Mouse (Mus musculus): ENCODE results near the gene Mllt10. TPM values are rescaled to one million over a fixed set of nuclear protein-coding genes. Genes with fewer than 3 reads are reported as not detected.
A peak's percentile ranks its signal among the peaks of the same experiment; 100 is the strongest.

The Mllt10 gene
- polyA plus RNA-seq, 1 experiment, result 10.0 TPM

DNA sequence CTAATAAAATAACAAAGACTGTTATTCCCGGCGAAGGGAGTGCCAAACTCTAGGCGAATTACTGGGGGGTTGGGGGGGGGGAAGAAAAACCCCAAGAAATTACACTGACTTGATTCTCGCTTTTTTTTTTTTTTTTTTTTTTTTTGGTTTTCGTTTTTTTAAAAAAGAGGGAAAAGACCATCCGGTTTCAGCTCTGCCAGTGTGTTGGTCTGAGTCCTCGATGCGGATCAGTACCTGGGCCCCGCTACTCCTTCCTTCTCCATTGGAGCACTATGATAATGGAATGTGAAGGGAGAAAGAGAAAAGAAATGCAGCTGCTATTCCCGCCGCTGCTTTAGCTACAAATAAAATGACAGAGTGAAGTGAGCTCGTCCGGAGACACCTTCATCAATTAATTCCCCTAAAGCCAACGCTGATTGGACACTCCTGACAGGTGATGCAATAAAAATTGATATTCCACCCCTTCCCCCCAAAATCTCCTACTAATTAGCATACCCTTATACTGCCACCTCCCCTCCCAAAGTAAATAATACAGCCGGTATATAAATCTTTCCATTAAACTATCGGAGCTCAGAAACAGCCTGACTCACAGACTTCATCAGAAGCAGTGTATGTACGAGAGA lies 6.5 kb upstream of the Mllt10 start, which contains the start of gene Skida1:
TSS of gene Skida1 (minus strand) at position 599 of the 623 bp plus-strand sequence.
- peak within 1 kb of the TSS; percentile 73 for H3ac ChIP-seq (ENCODE audit: control insufficient read depth, insufficient read length, low read depth)
- H3K27me3 ChIP-seq (ENCODE audit: control insufficient read depth, insufficient read depth, insufficient read length), result no peaks in the 10 kb centered on the region
- H3K79me2 ChIP-seq (ENCODE audit: control insufficient read depth, insufficient read depth), result peaks cover 15% of the 10 kb centered on the region
- H3K79me3 ChIP-seq (ENCODE audit: low read depth), result no peaks in the 10 kb centered on the region
- no peaks in the 10 kb centered on the region for H3K36me3 ChIP-seq (ENCODE audit: control insufficient read depth, insufficient read depth)
- H3K4me3 ChIP-seq (ENCODE audit: insufficient read depth, poor library complexity, severe bottlenecking), result peak within 1 kb of the TSS; percentile 50
- no peak for TF ChIP-seq MAX (IDR thresholded peaks at IDR 0.05)
- no peak for TF ChIP-seq USF1 (IDR thresholded peaks at IDR 0.05; ENCODE audit: low read depth)
- TF ChIP-seq MYOD1 (IDR thresholded peaks at IDR 0.05; ENCODE audit: control insufficient read depth, insufficient read length, low read depth), result no peak
- TF ChIP-seq CEBPB (IDR thresholded peaks at IDR 0.05; ENCODE audit: low read depth), result no peak
- no peak for TF ChIP-seq FOSL1 (IDR thresholded peaks at IDR 0.05; ENCODE audit: insufficient read depth, low read length, poor library complexity, severe bottlenecking)

DNA sequence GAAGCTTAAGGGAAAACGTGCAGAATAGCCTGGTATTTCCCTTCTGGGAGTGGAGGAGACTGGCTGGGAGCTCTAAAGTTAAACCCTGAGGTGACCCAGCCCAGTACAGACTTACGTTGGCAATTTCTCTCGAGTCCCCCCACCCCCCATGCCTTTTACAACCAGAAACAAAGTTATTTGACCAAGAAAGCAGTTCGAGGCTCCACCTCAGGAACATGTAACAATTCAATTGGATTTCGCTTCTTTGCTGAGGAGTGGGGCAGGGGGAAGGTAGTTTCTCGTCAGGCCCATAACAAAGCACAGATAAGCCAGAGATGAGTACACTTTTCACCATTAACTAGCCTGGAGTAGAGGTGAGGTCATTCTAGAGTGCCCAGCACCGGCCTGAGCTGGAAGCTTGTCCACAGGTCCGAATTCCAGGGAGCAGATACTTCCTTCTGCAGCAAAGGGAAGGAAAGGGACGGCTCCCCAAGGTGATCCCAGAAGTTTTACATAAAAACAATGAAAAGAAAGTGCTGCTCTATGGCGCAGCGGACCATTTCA lies 5.7 kb upstream of the Mllt10 start:
- no peaks in the 10 kb centered on the region for H3K79me3 ChIP-seq (ENCODE audit: low read depth)
- H3K27me3 ChIP-seq (ENCODE audit: control insufficient read depth, insufficient read depth, insufficient read length), result no peaks in the 10 kb centered on the region
- peaks cover 15% of the 10 kb centered on the region for H3K79me2 ChIP-seq (ENCODE audit: control insufficient read depth, insufficient read depth)
- no peak overlapping the region for H3K4me3 ChIP-seq (ENCODE audit: insufficient read depth, poor library complexity, severe bottlenecking)
- H3ac ChIP-seq (ENCODE audit: control insufficient read depth, insufficient read length, low read depth), result no peak overlapping the region
- TF ChIP-seq FOSL1 (IDR thresholded peaks at IDR 0.05; ENCODE audit: insufficient read depth, low read length, poor library complexity, severe bottlenecking) (no peak), MYOG (IDR thresholded peaks at IDR 0.05; ENCODE audit: control insufficient read depth, extremely low read depth, insufficient read length) (no peak), USF1 (IDR thresholded peaks at IDR 0.05; ENCODE audit: low read depth) (no peak), CEBPB (IDR thresholded peaks at IDR 0.05; ENCODE audit: low read depth) (no peak), MAX (IDR thresholded peaks at IDR 0.05) (no peak), CTCF (IDR thresholded peaks at IDR 0.05; ENCODE audit: control insufficient read depth, insufficient read depth, insufficient read length) (no peak), MYOD1 (IDR thresholded peaks at IDR 0.05; ENCODE audit: control insufficient read depth, insufficient read length, low read depth) (no peak)
- no peaks in the 10 kb centered on the region for H3K36me3 ChIP-seq (ENCODE audit: control insufficient read depth, insufficient read depth)

DNA sequence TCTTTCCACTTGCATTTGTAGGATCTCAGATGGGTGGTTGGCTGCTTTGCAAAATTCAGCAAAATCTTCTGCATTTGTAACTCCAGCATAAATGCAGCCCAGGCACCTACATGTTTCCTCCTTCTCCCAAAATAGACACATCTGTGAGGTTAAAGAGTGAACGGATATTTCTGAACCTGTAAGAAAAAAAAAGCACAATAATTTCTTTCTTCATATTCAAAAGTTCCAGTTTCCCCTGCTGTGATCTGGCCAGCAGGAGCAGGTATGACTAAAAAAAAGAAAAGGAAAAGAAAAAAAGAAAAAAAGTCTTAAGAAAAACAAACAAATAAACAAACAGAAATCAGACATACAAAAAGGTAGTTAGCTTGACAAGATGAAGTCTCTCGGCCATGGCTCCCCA lies 5.0 kb upstream of the Mllt10 start:
- no peaks in the 10 kb centered on the region for H3K27me3 ChIP-seq (ENCODE audit: control insufficient read depth, insufficient read depth, insufficient read length)
- no peak for TF ChIP-seq CTCF (IDR thresholded peaks at IDR 0.05; ENCODE audit: control insufficient read depth, insufficient read depth, insufficient read length)
- TF ChIP-seq USF1 (IDR thresholded peaks at IDR 0.05; ENCODE audit: low read depth), result no peak
- TF ChIP-seq CEBPB (IDR thresholded peaks at IDR 0.05; ENCODE audit: low read depth), result no peak
- TF ChIP-seq MYOG (IDR thresholded peaks at IDR 0.05; ENCODE audit: control insufficient read depth, extremely low read depth, insufficient read length), result no peak
- no peak for TF ChIP-seq MAX (IDR thresholded peaks at IDR 0.05)
- no peak for TF ChIP-seq MYOD1 (IDR thresholded peaks at IDR 0.05; ENCODE audit: control insufficient read depth, insufficient read length, low read depth)
- no peak for TF ChIP-seq FOSL1 (IDR thresholded peaks at IDR 0.05; ENCODE audit: insufficient read depth, low read length, poor library complexity, severe bottlenecking)
- no peak overlapping the region for H3ac ChIP-seq (ENCODE audit: control insufficient read depth, insufficient read length, low read depth)
- peaks cover 15% of the 10 kb centered on the region for H3K79me2 ChIP-seq (ENCODE audit: control insufficient read depth, insufficient read depth)
- no peaks in the 10 kb centered on the region for H3K79me3 ChIP-seq (ENCODE audit: low read depth)
- no peak overlapping the region for H3K4me3 ChIP-seq (ENCODE audit: insufficient read depth, poor library complexity, severe bottlenecking)
- H3K36me3 ChIP-seq (ENCODE audit: control insufficient read depth, insufficient read depth), result no peaks in the 10 kb centered on the region

DNA sequence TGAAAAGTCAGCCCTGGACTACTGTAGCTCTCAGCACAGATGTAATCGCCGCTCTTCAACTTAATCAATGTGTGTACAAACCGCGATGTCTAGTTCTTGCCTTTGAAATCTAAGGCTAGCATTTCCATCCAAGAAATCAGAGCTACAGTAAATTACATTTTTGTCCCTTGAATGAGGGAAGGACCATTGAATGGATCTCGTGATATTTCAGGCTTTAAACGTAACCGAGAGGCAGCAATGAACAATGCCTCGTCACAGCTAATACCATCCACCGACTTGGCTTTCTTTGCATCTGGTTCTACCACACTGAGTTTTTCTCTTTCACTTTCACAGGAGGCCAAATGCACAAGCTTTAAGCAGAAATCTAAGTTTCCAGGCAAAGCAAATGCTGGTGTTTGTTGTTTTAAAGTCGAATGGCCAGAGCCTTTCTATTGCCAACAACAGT lies 4.5 kb upstream of the Mllt10 start:
- no peaks in the 10 kb centered on the region for H3K27me3 ChIP-seq (ENCODE audit: control insufficient read depth, insufficient read depth, insufficient read length)
- no peak overlapping the region for H3ac ChIP-seq (ENCODE audit: control insufficient read depth, insufficient read length, low read depth)
- H3K36me3 ChIP-seq (ENCODE audit: control insufficient read depth, insufficient read depth), result no peaks in the 10 kb centered on the region
- TF ChIP-seq CTCF (IDR thresholded peaks at IDR 0.05; ENCODE audit: control insufficient read depth, insufficient read depth, insufficient read length) (no peak), USF1 (IDR thresholded peaks at IDR 0.05; ENCODE audit: low read depth) (no peak), FOSL1 (IDR thresholded peaks at IDR 0.05; ENCODE audit: insufficient read depth, low read length, poor library complexity, severe bottlenecking) (no peak)
- H3K4me3 ChIP-seq (ENCODE audit: insufficient read depth, poor library complexity, severe bottlenecking), result no peak overlapping the region
- H3K79me2 ChIP-seq (ENCODE audit: control insufficient read depth, insufficient read depth), result peaks cover 13% of the 10 kb centered on the region
- H3K79me3 ChIP-seq (ENCODE audit: low read depth), result no peaks in the 10 kb centered on the region

DNA sequence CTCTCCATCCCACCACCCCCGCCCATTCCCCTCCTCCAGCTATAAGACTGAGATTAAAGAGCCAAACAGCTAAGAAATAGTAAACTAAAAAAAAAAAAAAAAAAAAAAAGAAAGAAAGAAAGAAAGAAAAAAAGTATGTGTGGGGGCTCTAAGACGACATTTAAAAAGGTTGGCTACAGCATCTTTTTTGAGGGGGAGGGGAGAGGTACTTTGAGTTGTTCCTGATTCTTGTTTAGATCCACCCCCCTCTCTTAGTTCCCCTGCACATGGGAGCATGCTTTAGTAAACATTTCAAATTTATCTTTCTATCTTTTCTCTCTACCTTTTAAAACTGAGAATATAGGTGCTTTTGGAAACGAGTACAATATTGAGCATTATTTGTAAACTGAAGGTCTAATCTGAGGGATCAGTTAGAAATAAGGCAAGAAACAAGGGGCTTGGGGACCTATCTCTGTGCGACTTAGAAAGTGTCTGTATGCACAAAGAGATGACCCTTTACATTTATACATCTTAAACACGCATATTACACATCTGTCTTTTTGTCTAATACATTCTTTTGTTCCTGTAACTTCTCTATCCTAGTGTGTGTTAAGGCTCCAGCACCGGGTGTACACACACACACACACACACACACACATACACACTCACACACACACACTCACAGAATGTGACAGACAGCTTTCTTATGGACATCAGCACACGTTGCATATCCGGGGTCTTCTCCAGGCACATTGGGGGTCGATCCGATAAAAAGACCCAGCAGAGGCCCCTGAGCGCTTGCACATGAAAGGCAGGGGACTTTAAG lies 3.8 kb upstream of the Mllt10 start:
- no peaks in the 10 kb centered on the region for H3K79me3 ChIP-seq (ENCODE audit: low read depth)
- H3ac ChIP-seq (ENCODE audit: control insufficient read depth, insufficient read length, low read depth), result no peak overlapping the region
- no peak overlapping the region for H3K4me3 ChIP-seq (ENCODE audit: insufficient read depth, poor library complexity, severe bottlenecking)
- no peaks in the 10 kb centered on the region for H3K27me3 ChIP-seq (ENCODE audit: control insufficient read depth, insufficient read depth, insufficient read length)
- H3K79me2 ChIP-seq (ENCODE audit: control insufficient read depth, insufficient read depth), result peaks cover 11% of the 10 kb centered on the region
- no peaks in the 10 kb centered on the region for H3K36me3 ChIP-seq (ENCODE audit: control insufficient read depth, insufficient read depth)
- TF ChIP-seq CEBPB (IDR thresholded peaks at IDR 0.05; ENCODE audit: low read depth) (no peak), MAX (IDR thresholded peaks at IDR 0.05) (no peak), FOSL1 (IDR thresholded peaks at IDR 0.05; ENCODE audit: insufficient read depth, low read length, poor library complexity, severe bottlenecking) (no peak), MYOD1 (IDR thresholded peaks at IDR 0.05; ENCODE audit: control insufficient read depth, insufficient read length, low read depth) (no peak), USF1 (IDR thresholded peaks at IDR 0.05; ENCODE audit: low read depth) (no peak), CTCF (IDR thresholded peaks at IDR 0.05; ENCODE audit: control insufficient read depth, insufficient read depth, insufficient read length) (no peak), MYOG (IDR thresholded peaks at IDR 0.05; ENCODE audit: control insufficient read depth, extremely low read depth, insufficient read length) (no peak)
